Mouse (Mus musculus): ENCODE measurements around the gene Kif7. TPM values are rescaled to one million over a fixed set of nuclear protein-coding genes. Genes with fewer than 3 reads are reported as not detected.

Kif7 gene
- 4.2 and 7.4 TPM in 2 replicates for polyA plus RNA-seq (2012; rRNA removed; ENCODE audit: low replicate concordance)

GRCm38 (mm10) chr7:79715187-79715981 is at the start of gene Kif7:
Kif7 (minus strand) TSS chr7:79715720.

GRCm38 (mm10) chr7:79742659-79743536 is 27.4 kb upstream of the Kif7 start, which contains the start of the genes Pex11a and Wdr93:
Pex11a (minus strand) TSS chr7:79743131.
Wdr93 (plus strand) TSS chr7:79743163.

GRCm38 (mm10) chr7:79732622-79733021 is 17.1 kb upstream of the Kif7 start, which contains the start of gene Plin1:
Plin1 (minus strand) TSS chr7:79732903.

GRCm38 (mm10) chr7:79659578-79660290 is 55.8 kb downstream of the Kif7 start, which contains the start of gene Ticrr:
Ticrr (plus strand) TSS chr7:79660196.

Other genes with a start within 250 kb of the Kif7 start
- gene Polg, start 249.4 kb downstream of the Kif7 start, polyA plus RNA-seq (2012; rRNA removed; ENCODE audit: low replicate concordance): 67.1 and 74.5 TPM in 2 replicates
- gene Rhcg, start 98.1 kb downstream of the Kif7 start, polyA plus RNA-seq (2012; rRNA removed; ENCODE audit: low replicate concordance): 0.10 and 0.27 TPM in 2 replicates
- gene Ticrr, start 55.5 kb downstream of the Kif7 start, polyA plus RNA-seq (2012; rRNA removed; ENCODE audit: low replicate concordance): 0.21 and 1.5 TPM in 2 replicates
- gene Plin1, start 17.2 kb upstream of the Kif7 start, polyA plus RNA-seq (2012; rRNA removed; ENCODE audit: low replicate concordance): 917 and 2,535 TPM in 2 replicates
- gene Pex11a, start 27.4 kb upstream of the Kif7 start, polyA plus RNA-seq (2012; rRNA removed; ENCODE audit: low replicate concordance): 41.8 and 75.1 TPM in 2 replicates
- gene Wdr93, start 27.4 kb upstream of the Kif7 start, polyA plus RNA-seq (2012; rRNA removed; ENCODE audit: low replicate concordance): 3.0 and 10.0 TPM in 2 replicates
- 0.32 TPM in 1 of 2 replicates, not detected in the other for gene Mesp1, start 78.1 kb upstream of the Kif7 start, polyA plus RNA-seq (2012; rRNA removed; ENCODE audit: low replicate concordance)
- gene Mesp2, start 95.0 kb upstream of the Kif7 start, polyA plus RNA-seq (2012; rRNA removed; ENCODE audit: low replicate concordance): 0.21 and 0.42 TPM in 2 replicates
- 69.4 and 575 TPM in 2 replicates for gene Anpep, start 145.3 kb upstream of the Kif7 start, polyA plus RNA-seq (2012; rRNA removed; ENCODE audit: low replicate concordance)
- gene Ap3s2, start 204.9 kb upstream of the Kif7 start, polyA plus RNA-seq (2012; rRNA removed; ENCODE audit: low replicate concordance): 14.5 and 18.6 TPM in 2 replicates
- 12.5 and 22.2 TPM in 2 replicates for gene Arpin, start 219.6 kb upstream of the Kif7 start, polyA plus RNA-seq (2012; rRNA removed; ENCODE audit: low replicate concordance)

Data from subcutaneous adipose tissue, adult 2 months (tissue).